Mouse (Mus musculus): ENCODE data around the gene Tmem8. TPM values are rescaled to one million over a fixed set of nuclear protein-coding genes. Genes with fewer than 3 reads are reported as not detected.

Gene Tmem8
- total and polyA plus RNA-seq, 2 experiments: 8.8 to 52.5 TPM

- Histone ChIP-seq H3K27ac (replicated peaks; ENCODE audit: insufficient read depth, low read depth, low read length) (no peak overlapping the region), H3K9ac (ENCODE audit: low read depth, low read length) (no peak overlapping the region), H3K27me3 (ENCODE audit: control insufficient read depth, insufficient read depth, low read length) (no peaks in the 10 kb centered on the region), H3K36me3 (ENCODE audit: control insufficient read depth, insufficient read depth, low read length) (no peaks in the 10 kb centered on the region), H3K4me3 (ENCODE audit: insufficient read depth, low read depth, low read length) (no peak overlapping the region), H3K4me1 (ENCODE audit: control insufficient read depth, insufficient read depth, low read length) (peaks cover 4% of the 10 kb centered on the region; the same call in 1 of the 2 replicates), H3K79me2 (ENCODE audit: control insufficient read depth, insufficient read depth, low read length) (peaks cover 25% of the 10 kb centered on the region; the same call in 1 of the 2 replicates)
- TF ChIP-seq CTCF (IDR thresholded peaks at IDR 0.05; ENCODE audit: low read depth, low read length): no peak
- TF ChIP-seq POLR2A (IDR thresholded peaks at IDR 0.05; ENCODE audit: extremely low read depth, insufficient read depth, low read length): no peak
- WGBS: 84% methylated on average over 11 of the region's 11 CpGs
- DNase-seq (ENCODE audit: extremely low read depth, low read depth, low spot score): no peak
These were observed 24.1 kb downstream of the Tmem8 start for GRCm38 (mm10) chr17:26137106-26137750.

DNA sequence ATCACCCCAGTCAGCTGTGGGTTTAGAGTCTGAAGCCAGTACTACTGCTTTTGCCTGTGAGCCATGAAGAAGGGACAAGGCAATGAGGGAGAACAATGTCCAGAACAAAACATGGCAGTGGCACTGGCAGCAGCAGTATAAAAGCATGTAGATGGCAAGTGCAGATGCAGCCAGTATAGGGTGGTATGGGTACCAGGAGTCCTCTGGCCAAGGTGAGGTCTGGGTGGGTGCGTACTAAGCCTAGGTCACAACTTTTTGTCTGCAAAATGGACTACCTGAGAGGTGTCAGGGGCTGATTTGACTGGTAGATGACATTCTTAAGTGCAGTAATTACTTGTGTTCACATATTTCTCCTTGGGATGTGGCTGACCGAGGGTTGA, 24.6 kb downstream of the Tmem8 start:
- Histone ChIP-seq H3K9ac (ENCODE audit: low read depth, low read length) (no peak overlapping the region), H3K4me1 (ENCODE audit: control insufficient read depth, insufficient read depth, low read length) (peaks cover 4% of the 10 kb centered on the region; the same call in 1 of the 2 replicates), H3K27ac (replicated peaks; ENCODE audit: insufficient read depth, low read depth, low read length) (no peak overlapping the region), H3K4me3 (ENCODE audit: insufficient read depth, low read depth, low read length) (no peak overlapping the region), H3K79me2 (ENCODE audit: control insufficient read depth, insufficient read depth, low read length) (peaks cover 29% of the 10 kb centered on the region), H3K27me3 (ENCODE audit: control insufficient read depth, insufficient read depth, low read length) (no peaks in the 10 kb centered on the region), H3K36me3 (ENCODE audit: control insufficient read depth, insufficient read depth, low read length) (no peaks in the 10 kb centered on the region)
- DNase-seq (ENCODE audit: extremely low read depth, low read depth, low spot score): no peak
- WGBS: 71% methylated on average over 2 of the region's 2 CpGs
- TF ChIP-seq CTCF (IDR thresholded peaks at IDR 0.05; ENCODE audit: low read depth, low read length) (no peak), POLR2A (IDR thresholded peaks at IDR 0.05; ENCODE audit: extremely low read depth, insufficient read depth, low read length) (no peak)

GRCm38 (mm10) chr17:26138239-26138836, 25.2 kb downstream of the Tmem8 start, which contains the start of gene Axin1:
Gene Axin1 (plus strand): TSS chr17:26138688.
- H3K27me3 ChIP-seq (ENCODE audit: control insufficient read depth, insufficient read depth, low read length): no peaks in the 10 kb centered on the region
- H3K79me2 ChIP-seq (ENCODE audit: control insufficient read depth, insufficient read depth, low read length): peaks cover 35% of the 10 kb centered on the region
- DNase-seq (ENCODE audit: extremely low read depth, low read depth, low spot score): peak; percentile 90
- peak within 1 kb of the TSS; percentile 93 for H3K4me3 ChIP-seq (ENCODE audit: insufficient read depth, low read depth, low read length)
- H3K9ac ChIP-seq (ENCODE audit: low read depth, low read length): peak within 1 kb of the TSS; percentile 98
- peaks cover 4% of the 10 kb centered on the region; the same call in 1 of the 2 replicates for H3K4me1 ChIP-seq (ENCODE audit: control insufficient read depth, insufficient read depth, low read length)
- H3K36me3 ChIP-seq (ENCODE audit: control insufficient read depth, insufficient read depth, low read length): peaks cover 5% of the 10 kb centered on the region
- under 1% methylated on average over 42 of the region's 42 CpGs for WGBS
- H3K27ac ChIP-seq (replicated peaks; ENCODE audit: insufficient read depth, low read depth, low read length): peak within 1 kb of the TSS; percentile 45; the same call in 1 of the 2 replicates
- peak; percentile 62; the same call in 1 of the 2 replicates for TF ChIP-seq POLR2A (IDR thresholded peaks at IDR 0.05; ENCODE audit: extremely low read depth, insufficient read depth, low read length)
- TF ChIP-seq CTCF (IDR thresholded peaks at IDR 0.05; ENCODE audit: low read depth, low read length): peak; percentile 50

- Histone ChIP-seq H3K27ac (replicated peaks; ENCODE audit: insufficient read depth, low read depth, low read length) (peak overlapping the region; percentile 45; the same call in 1 of the 2 replicates), H3K4me1 (ENCODE audit: control insufficient read depth, insufficient read depth, low read length) (peaks cover 4% of the 10 kb centered on the region; the same call in 1 of the 2 replicates), H3K4me3 (ENCODE audit: insufficient read depth, low read depth, low read length) (peak overlapping the region; percentile 93), H3K79me2 (ENCODE audit: control insufficient read depth, insufficient read depth, low read length) (peaks cover 37% of the 10 kb centered on the region), H3K9ac (ENCODE audit: low read depth, low read length) (peak overlapping the region; percentile 98), H3K27me3 (ENCODE audit: control insufficient read depth, insufficient read depth, low read length) (no peaks in the 10 kb centered on the region), H3K36me3 (ENCODE audit: control insufficient read depth, insufficient read depth, low read length) (peaks cover 10% of the 10 kb centered on the region)
- TF ChIP-seq CTCF (IDR thresholded peaks at IDR 0.05; ENCODE audit: low read depth, low read length): no peak
- no peak for TF ChIP-seq POLR2A (IDR thresholded peaks at IDR 0.05; ENCODE audit: extremely low read depth, insufficient read depth, low read length)
- no peak for DNase-seq (ENCODE audit: extremely low read depth, low read depth, low spot score)
- under 1% methylated on average over 58 of the region's 58 CpGs for whole genome bisulfite sequencing
These were observed 25.8 kb downstream of the Tmem8 start for GRCm38 (mm10) chr17:26138901-26139381.

- Histone ChIP-seq H3K27ac (replicated peaks; ENCODE audit: insufficient read depth, low read depth, low read length) (no peak overlapping the region), H3K9ac (ENCODE audit: low read depth, low read length) (no peak overlapping the region), H3K79me2 (ENCODE audit: control insufficient read depth, insufficient read depth, low read length) (peaks cover 47% of the 10 kb centered on the region), H3K4me3 (ENCODE audit: insufficient read depth, low read depth, low read length) (no peak overlapping the region), H3K4me1 (ENCODE audit: control insufficient read depth, insufficient read depth, low read length) (peaks cover 4% of the 10 kb centered on the region; the same call in 1 of the 2 replicates), H3K36me3 (ENCODE audit: control insufficient read depth, insufficient read depth, low read length) (peaks cover 14% of the 10 kb centered on the region), H3K27me3 (ENCODE audit: control insufficient read depth, insufficient read depth, low read length) (no peaks in the 10 kb centered on the region)
- no peak for DNase-seq (ENCODE audit: extremely low read depth, low read depth, low spot score)
- no peak for TF ChIP-seq CTCF (IDR thresholded peaks at IDR 0.05; ENCODE audit: low read depth, low read length)
- WGBS: 86% methylated on average over 4 of the region's 4 CpGs
These were observed 29.7 kb downstream of the Tmem8 start for GRCm38 (mm10) chr17:26142796-26143195.
